Mouse (Mus musculus) neural tube, embryonic 11.5 days (tissue): ENCODE data around the gene Clybl. TPM values are rescaled to one million over a fixed set of nuclear protein-coding genes. Genes with fewer than 3 reads are reported as not detected.

Source experiments
- ATAC-seq: fragments of 200-750 bp; cut with Nextera tagmentation; 2 replicates; pipeline ENCODE4 v1.8.0; 2017; ENCODE audit warnings: moderate number of reproducible peaks, mild to moderate bottlenecking, moderate TSS enrichment, moderate library complexity; ENCODE audit not compliant: insufficient read depth, low FRiP score, low TSS enrichment
- DNase-seq: peaks from one replicate; pipeline ENCODE4 v3.0.0-alpha.2; 2015; ENCODE audit warnings: low spot score
- H3K27ac ChIP-seq: fragments of 300-500 bp; sonication (generic); 2 replicates; pipeline ENCODE4 v1.5.1; 2014; ENCODE audit warnings: low read depth, mild to moderate bottlenecking, low read length
- H3K27me3 ChIP-seq: fragments of 300-500 bp; sonication (generic); 2 replicates; pipeline ENCODE4 v1.6.1; 2014; ENCODE audit warnings: mild to moderate bottlenecking, low read length, mixed read lengths; ENCODE audit not compliant: control insufficient read depth, insufficient read depth
- H3K36me3 ChIP-seq: fragments of 300-500 bp; sonication (generic); 2 replicates; pipeline ENCODE4 v1.6.1; 2014; ENCODE audit warnings: mild to moderate bottlenecking, low read length, moderate library complexity, mixed read lengths; ENCODE audit not compliant: control insufficient read depth, insufficient read depth
- H3K4me1 ChIP-seq: fragments of 300-500 bp; sonication (generic); 2 replicates; pipeline ENCODE4 v1.6.1; 2014; ENCODE audit warnings: low read length, mixed read lengths; ENCODE audit not compliant: control insufficient read depth, insufficient read depth
- H3K4me2 ChIP-seq: fragments of 300-500 bp; sonication (generic); 2 replicates; pipeline ENCODE4 v1.6.1; 2014; ENCODE audit warnings: low read depth, mild to moderate bottlenecking, moderate library complexity
- H3K4me3 ChIP-seq: fragments of 300-500 bp; sonication (generic); 2 replicates; pipeline ENCODE4 v1.5.1; 2014; ENCODE audit warnings: low read depth, low read length
- H3K9ac ChIP-seq: fragments of 300-500 bp; sonication (generic); 2 replicates; pipeline ENCODE4 v1.6.1; 2014; ENCODE audit warnings: mild to moderate bottlenecking, low read length
- H3K9me3 ChIP-seq: fragments of 300-500 bp; sonication (generic); 2 replicates; pipeline ENCODE4 v1.6.1; 2016; ENCODE audit warnings: low read length; ENCODE audit not compliant: control insufficient read depth
- WGBS: fragments of 180-500 bp; shearing (Covaris S2); extraction: QIAGEN DNeasy Blood & Tissue Kit; methylation state at CpG from one replicate; pipeline ENCODE4 v1.1.7; 2014; 5-methylcytosine and 5-hydroxymethylcytosine counted together
- polyA plus RNA-seq: library from polyadenylated mRNA; unstranded; fragments of >200 nt; fragmentation: Nextera tagmentation; extraction: Ambion mirVana; gene quantifications from 2 replicates; pipeline ENCODE4 v1.2.1, GENCODE M21; 2014

Clybl gene
- polyA plus RNA-seq, 1 experiment from 2014 or later, result 19.2 TPM

DNA sequence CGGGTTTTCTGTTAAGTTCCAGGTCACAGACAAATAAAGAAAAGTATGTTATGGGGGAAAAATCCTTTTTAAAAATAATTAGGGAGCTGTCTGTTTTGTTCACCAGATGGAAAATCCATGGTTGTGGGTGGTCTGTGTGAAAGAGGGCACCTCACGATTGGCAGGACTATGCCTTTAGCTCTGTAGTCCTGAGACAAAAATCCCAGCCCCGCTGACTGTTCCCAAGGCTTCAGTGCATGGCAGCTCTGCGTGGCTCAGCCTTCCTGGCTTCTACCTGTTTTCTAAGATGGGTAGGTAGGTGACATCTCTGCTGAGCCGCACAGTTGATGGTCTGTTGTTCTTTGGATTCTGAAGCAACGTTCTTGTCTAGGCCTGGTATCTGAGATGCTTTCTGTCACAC, 32.6 kb downstream of the Clybl start:
- no peak overlapping the region for H3K4me2 ChIP-seq

DNA sequence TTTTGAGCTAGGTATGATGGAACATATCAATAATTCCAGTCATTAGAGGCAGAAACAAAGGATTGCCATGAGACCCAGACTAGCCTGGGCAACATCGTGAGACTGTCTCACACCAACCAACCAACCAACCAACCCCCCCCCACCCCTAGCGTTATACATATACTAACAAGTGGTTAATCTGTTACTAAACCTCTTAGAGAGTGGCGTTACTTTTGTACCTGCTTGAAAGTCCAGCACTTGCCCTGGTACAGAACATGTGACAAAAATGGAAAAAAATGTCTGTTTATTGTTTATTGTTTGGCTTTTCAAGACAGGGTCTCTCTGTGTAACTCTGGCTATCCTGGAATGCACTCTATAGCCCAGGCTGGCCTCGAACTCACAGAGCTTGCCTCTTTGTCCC, 35.7 kb downstream of the Clybl start:
- Histone ChIP-seq H3K4me1 (no peaks in the 10 kb centered on the region), H3K9ac (no peak overlapping the region), H3K27me3 (no peaks in the 10 kb centered on the region), H3K36me3 (no peaks in the 10 kb centered on the region), H3K4me3 (no peak overlapping the region), H3K4me2 (no peak overlapping the region), H3K9me3 (no peaks in the 10 kb centered on the region), H3K27ac (no peak overlapping the region)
- ATAC-seq (no peak), DNase-seq (no peak)
- 88% methylated on average over 4 of the region's 4 CpGs for WGBS

More for the DNA sequence above, 32.6 kb downstream of the Clybl start:
- no peak for DNase-seq
- H3K27me3 ChIP-seq, result no peaks in the 10 kb centered on the region
- WGBS, result 86% methylated on average over 6 of the region's 6 CpGs
- no peak overlapping the region for H3K27ac ChIP-seq
- H3K9ac ChIP-seq, result no peak overlapping the region
- H3K4me3 ChIP-seq, result no peak overlapping the region
- H3K9me3 ChIP-seq, result no peaks in the 10 kb centered on the region
- ATAC-seq, result no peak
- H3K36me3 ChIP-seq, result no peaks in the 10 kb centered on the region
- no peaks in the 10 kb centered on the region for H3K4me1 ChIP-seq

- Histone ChIP-seq H3K4me3 (no peak overlapping the region), H3K4me2 (no peak overlapping the region), H3K4me1 (peaks cover 21% of the 10 kb centered on the region; the same call in 1 of the 2 replicates), H3K27me3 (peaks cover 12% of the 10 kb centered on the region; the same call in 1 of the 2 replicates), H3K36me3 (no peaks in the 10 kb centered on the region), H3K9me3 (no peaks in the 10 kb centered on the region), H3K27ac (no peak overlapping the region), H3K9ac (no peak overlapping the region)
- 59% methylated on average over 10 of the region's 10 CpGs for WGBS
- DNase-seq (no peak), ATAC-seq (no peak)
Measured at GRCm38 (mm10) chr14:122222934-122223374, 41.5 kb downstream of the Clybl start.

GRCm38 (mm10) chr14:122223461-122224102, 42.1 kb downstream of the Clybl start:
- peaks cover 12% of the 10 kb centered on the region; the same call in 1 of the 2 replicates for H3K27me3 ChIP-seq

DNA sequence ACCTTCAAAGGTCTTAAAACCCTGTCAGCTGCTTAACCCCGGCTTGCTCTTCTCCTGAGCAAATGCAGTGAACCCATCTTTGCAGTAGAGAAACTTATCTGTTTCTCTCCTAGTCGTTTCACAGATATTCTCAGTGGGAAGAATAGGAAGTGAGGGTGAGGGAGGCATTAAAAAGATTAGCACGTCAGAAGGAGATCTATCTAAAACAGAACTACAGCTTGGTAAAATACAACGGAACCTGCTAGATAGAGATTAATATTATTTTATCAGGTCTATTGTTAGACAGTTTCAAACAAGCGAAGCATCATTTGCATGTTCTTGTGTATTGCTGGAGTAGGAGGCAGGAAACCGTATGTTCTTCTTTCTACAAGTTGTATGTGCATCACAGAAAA, 42.6 kb downstream of the Clybl start:
- Histone ChIP-seq H3K4me1 (peaks cover 26% of the 10 kb centered on the region; the same call in 1 of the 2 replicates), H3K27me3 (peaks cover 12% of the 10 kb centered on the region; the same call in 1 of the 2 replicates), H3K4me3 (no peak overlapping the region), H3K9ac (no peak overlapping the region), H3K4me2 (no peak overlapping the region; the same call in 1 of the 2 replicates), H3K9me3 (no peaks in the 10 kb centered on the region), H3K27ac (no peak overlapping the region), H3K36me3 (no peaks in the 10 kb centered on the region)
- ATAC-seq (no peak), DNase-seq (no peak)
- 46% methylated on average over 6 of the region's 6 CpGs for WGBS

More at GRCm38 (mm10) chr14:122223461-122224102, 42.1 kb downstream of the Clybl start:
- H3K4me3 ChIP-seq, result no peak overlapping the region
- no peak overlapping the region for H3K9ac ChIP-seq
- WGBS, result 22% methylated on average over 9 of the region's 9 CpGs
- peaks cover 21% of the 10 kb centered on the region; the same call in 1 of the 2 replicates for H3K4me1 ChIP-seq
- H3K9me3 ChIP-seq, result no peaks in the 10 kb centered on the region
- no peaks in the 10 kb centered on the region for H3K36me3 ChIP-seq
- peak; percentile 80 for ATAC-seq
- peak; percentile 82 for DNase-seq
- H3K4me2 ChIP-seq, result no peak overlapping the region; the same call in 1 of the 2 replicates
- no peak overlapping the region for H3K27ac ChIP-seq

DNA sequence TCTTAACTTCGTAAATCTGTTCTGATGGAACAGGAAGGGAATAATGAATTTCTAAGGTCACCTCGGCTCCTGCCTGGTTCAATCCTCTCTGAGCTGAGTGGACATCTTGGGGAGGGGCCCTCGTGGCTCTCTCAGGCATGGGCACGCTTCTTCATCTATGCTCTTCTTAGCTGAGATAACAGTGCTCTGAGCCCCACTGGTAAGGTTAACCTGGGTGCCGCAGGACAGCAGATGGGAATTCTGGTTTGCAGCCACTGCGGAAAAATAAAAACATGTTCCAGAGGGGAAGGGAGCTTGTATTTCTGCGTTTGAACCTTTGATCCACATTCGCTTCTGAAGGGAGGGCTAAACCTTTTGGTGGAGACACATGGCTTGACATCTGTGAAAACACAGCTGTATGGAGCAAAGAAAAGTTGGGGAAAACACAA, 43.0 kb downstream of the Clybl start:
- no peaks in the 10 kb centered on the region for H3K9me3 ChIP-seq
- H3K4me2 ChIP-seq, result no peak overlapping the region
- H3K4me3 ChIP-seq, result no peak overlapping the region
- ATAC-seq (no peak), DNase-seq (no peak)
- no peak overlapping the region for H3K27ac ChIP-seq
- H3K36me3 ChIP-seq, result no peaks in the 10 kb centered on the region
- WGBS, result 30% methylated on average over 8 of the region's 8 CpGs
- peaks cover 12% of the 10 kb centered on the region; the same call in 1 of the 2 replicates for H3K27me3 ChIP-seq
- H3K4me1 ChIP-seq, result peaks cover 27% of the 10 kb centered on the region; the same call in 1 of the 2 replicates
- no peak overlapping the region; the same call in 1 of the 2 replicates for H3K9ac ChIP-seq

GRCm38 (mm10) chr14:122225479-122226132, 44.1 kb downstream of the Clybl start:
- ATAC-seq, result no peak
- H3K9ac ChIP-seq, result peak overlapping the region; percentile 15; the same call in 1 of the 2 replicates
- no peaks in the 10 kb centered on the region for H3K36me3 ChIP-seq

DNA sequence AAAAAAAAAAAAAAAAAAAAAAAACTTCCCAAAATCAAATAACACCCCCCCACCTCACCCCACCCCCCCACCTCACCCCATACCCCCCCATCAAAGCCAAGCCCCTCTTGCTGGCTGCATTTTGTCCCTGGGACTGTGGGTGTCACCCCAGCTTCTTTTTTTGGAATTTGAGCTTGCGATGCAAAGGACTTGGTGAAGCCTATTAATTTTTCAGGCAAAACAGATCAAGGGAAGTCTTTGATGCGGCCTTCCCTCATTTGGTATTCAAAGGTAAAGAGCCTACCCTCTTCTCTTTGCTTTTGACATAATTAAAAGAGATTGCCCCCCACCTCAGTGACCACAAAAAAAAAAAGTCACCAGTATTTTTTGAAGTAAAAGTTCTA, 44.6 kb downstream of the Clybl start:
- Histone ChIP-seq H3K27ac (no peak overlapping the region), H3K9me3 (no peaks in the 10 kb centered on the region), H3K27me3 (peaks cover 12% of the 10 kb centered on the region; the same call in 1 of the 2 replicates), H3K4me3 (no peak overlapping the region), H3K9ac (no peak overlapping the region; the same call in 1 of the 2 replicates), H3K36me3 (no peaks in the 10 kb centered on the region), H3K4me2 (no peak overlapping the region), H3K4me1 (peaks cover 34% of the 10 kb centered on the region)
- no peak for ATAC-seq
- whole genome bisulfite sequencing, result 38% methylated on average over 2 of the region's 2 CpGs
- DNase-seq, result no peak

More at GRCm38 (mm10) chr14:122225479-122226132, 44.1 kb downstream of the Clybl start:
- Histone ChIP-seq H3K4me1 (peaks cover 30% of the 10 kb centered on the region), H3K4me2 (no peak overlapping the region; the same call in 1 of the 2 replicates), H3K27ac (0 out of 2 replicates have a peak overlapping the region, but pooled peaks have one; percentile 34), H3K9me3 (no peaks in the 10 kb centered on the region), H3K4me3 (no peak overlapping the region), H3K27me3 (peaks cover 12% of the 10 kb centered on the region; the same call in 1 of the 2 replicates)
- 3% methylated on average over 7 of the region's 7 CpGs for WGBS
- DNase-seq, result no peak
